Mouse (Mus musculus) embryonic facial prominence, embryonic 14.5 days (tissue): ENCODE measurements around the gene Phf19. TPM values are rescaled to one million over a fixed set of nuclear protein-coding genes. Genes with fewer than 3 reads are reported as not detected.

ENCODE experiments used
- polyA plus RNA-seq: library from polyadenylated mRNA; unstranded; fragments of >200 nt; fragmentation: Nextera tagmentation; extraction: Ambion mirVana; gene quantifications from 2 replicates; pipeline ENCODE4 v1.2.1, GENCODE M21; 2014

The Phf19 gene
- polyA plus RNA-seq, 1 experiment from 2014 or later: 12.2 TPM

Other genes with a start within 250 kb of the Phf19 start
- 87.2 and 92.3 TPM in 2 replicates for gene Gapvd1, start 158.8 kb downstream of the Phf19 start, polyA plus RNA-seq
- 906 and 942 TPM in 2 replicates for gene Hspa5, start 142.1 kb downstream of the Phf19 start, polyA plus RNA-seq
- 39.1 and 40.8 TPM in 2 replicates for gene Rabepk, start 114.1 kb downstream of the Phf19 start, polyA plus RNA-seq
- 64.1 and 75.1 TPM in 2 replicates for gene Fbxw2, start 87.7 kb downstream of the Phf19 start, polyA plus RNA-seq
- gene Gm34653, start 81.0 kb downstream of the Phf19 start, polyA plus RNA-seq: not detected in 2 replicates
- 0.09 TPM in 1 of 2 replicates, not detected in the other for gene Cutal, start 39.6 kb downstream of the Phf19 start, polyA plus RNA-seq
- gene Psmd5, start 39.1 kb downstream of the Phf19 start, polyA plus RNA-seq: 92.3 and 102 TPM in 2 replicates
- 3.9 and 5.7 TPM in 2 replicates for gene Traf1, start 47.7 kb upstream of the Phf19 start, polyA plus RNA-seq
- gene Hc, start 147.4 kb upstream of the Phf19 start, polyA plus RNA-seq: not detected in 2 replicates
- gene AI182371, start 187.5 kb upstream of the Phf19 start, polyA plus RNA-seq: 0.46 TPM in 1 of 2 replicates, not detected in the other
- gene Cntrl, start 195.5 kb upstream of the Phf19 start, polyA plus RNA-seq: 21.8 and 23.7 TPM in 2 replicates